Mouse (Mus musculus): ENCODE data around the gene Gm2381.
"Not testable (repeated sequence)": the region's sequence is repeated elsewhere in the genome, so short reads cannot be mapped to it uniquely, and the experiment has no call there.

Gene Gm2381

GRCm38 (mm10) chr7:42866801-42867458 is at the start of gene Gm2381:
Gm2381 (minus strand) TSS chr7:42867234.
- DNase-seq (ENCODE audit: low spot score in 2 of 2), result not testable (repeated sequence)

- not testable (repeated sequence) for DNase-seq (ENCODE audit: low spot score in 2 of 2)
Measured at GRCm38 (mm10) chr7:42898067-42898466, 31.0 kb upstream of the Gm2381 start.

GRCm38 (mm10) chr7:42878090-42878489 is 11.1 kb upstream of the Gm2381 start:
- DNase-seq (ENCODE audit: low spot score in 2 of 2), result no peak

- DNase-seq (ENCODE audit: low spot score in 2 of 2), result not testable (repeated sequence)
Measured at GRCm38 (mm10) chr7:42838366-42838765, 28.7 kb downstream of the Gm2381 start.

GRCm38 (mm10) chr7:42832221-42832620 is 34.8 kb downstream of the Gm2381 start:
- no peak for DNase-seq (ENCODE audit: low spot score in 2 of 2)

- DNase-seq (ENCODE audit: low spot score in 2 of 2), result not testable (repeated sequence)
Measured at GRCm38 (mm10) chr7:42793425-42793824, 73.6 kb downstream of the Gm2381 start, which contains the start of gene Vmn2r62. Vmn2r62 (minus strand) TSS chr7:42793525.

All from spleen, postnatal 10 days (tissue).